Mouse (Mus musculus) liver, embryonic 16.5 days (tissue): Measurements from ENCODE around the gene Tst. TPM values are rescaled to one million over a fixed set of nuclear protein-coding genes. Genes with fewer than 3 reads are reported as not detected.

Experiments used
- ATAC-seq: fragments of 200-750 bp; cut with Nextera tagmentation; 2 replicates; pipeline ENCODE4 v1.8.0; 2017; ENCODE audit warnings: low read depth, mild to moderate bottlenecking, moderate number of reproducible peaks, moderate library complexity
- H3K27ac ChIP-seq: fragments of 300-500 bp; sonication (generic); 2 replicates; pipeline ENCODE4 v1.5.1; 2014; ENCODE audit warnings: mild to moderate bottlenecking, low read length
- H3K27me3 ChIP-seq: fragments of 300-500 bp; sonication (generic); 2 replicates; pipeline ENCODE4 v1.6.1; 2014; ENCODE audit warnings: low read depth, low read length, mixed read lengths; ENCODE audit not compliant: control insufficient read depth, insufficient read depth
- H3K36me3 ChIP-seq: fragments of 300-500 bp; sonication (generic); 2 replicates; pipeline ENCODE4 v1.6.1; 2014; ENCODE audit warnings: mild to moderate bottlenecking; ENCODE audit not compliant: control insufficient read depth, insufficient read depth
- H3K4me1 ChIP-seq: fragments of 300-500 bp; sonication (generic); 2 replicates; pipeline ENCODE4 v1.6.1; 2014; ENCODE audit warnings: low read depth, low read length, mixed read lengths; ENCODE audit not compliant: control insufficient read depth
- H3K4me2 ChIP-seq: fragments of 300-500 bp; sonication (generic); 2 replicates; pipeline ENCODE4 v1.6.1; 2014; ENCODE audit warnings: low read depth, low read length, mixed read lengths
- H3K4me3 ChIP-seq: fragments of 300-500 bp; sonication (generic); 2 replicates; pipeline ENCODE4 v1.5.1; 2014; ENCODE audit warnings: low read depth, mild to moderate bottlenecking, low read length
- H3K9ac ChIP-seq: fragments of 300-500 bp; sonication (generic); 2 replicates; pipeline ENCODE4 v1.6.1; 2014; ENCODE audit warnings: low read depth, low read length
- H3K9me3 ChIP-seq: fragments of 300-500 bp; sonication (generic); replicated peaks from 2 replicates; pipeline ENCODE4 v1.6.1; 2016; ENCODE audit warnings: low read length; ENCODE audit not compliant: control insufficient read depth
- WGBS: fragments of 180-500 bp; shearing (Covaris S2); extraction: QIAGEN DNeasy Blood & Tissue Kit; methylation state at CpG from one replicate; pipeline ENCODE4 v1.1.7; 2014; ENCODE audit not compliant: insufficient replicate concordance; 5-methylcytosine and 5-hydroxymethylcytosine counted together
- polyA plus RNA-seq: library from polyadenylated mRNA; unstranded; fragments of >200 nt; fragmentation: Nextera tagmentation; extraction: Ambion mirVana; gene quantifications from 2 replicates; pipeline ENCODE4 v1.2.1, GENCODE M21; 2015

The Tst gene
- polyA plus RNA-seq, 1 experiment from 2014 or later: 265 TPM

DNA sequence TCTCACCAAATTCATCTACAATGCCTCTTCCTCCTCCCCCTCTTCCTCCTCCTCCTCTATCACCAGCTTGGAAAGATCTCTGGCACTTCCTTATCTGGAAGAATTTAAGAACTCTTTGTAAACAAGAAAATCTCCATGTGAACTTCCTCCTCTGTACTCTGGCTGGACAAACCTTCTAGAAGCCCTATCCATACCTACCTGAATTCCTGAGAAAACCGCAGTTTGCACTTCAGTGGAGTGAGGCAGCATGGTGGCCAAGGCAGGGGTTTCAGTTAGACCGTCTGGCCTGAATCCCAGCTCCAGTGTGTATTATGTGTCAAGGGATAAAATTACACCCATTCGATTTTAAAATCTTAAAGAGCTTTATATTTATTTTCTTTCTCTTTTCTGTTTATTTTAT, 32.9 kb downstream of the Tst start:
- no peak overlapping the region for H3K4me2 ChIP-seq
- no peaks in the 10 kb centered on the region for H3K9me3 ChIP-seq
- H3K4me1 ChIP-seq: peaks cover 2% of the 10 kb centered on the region; the same call in 1 of the 2 replicates
- no peaks in the 10 kb centered on the region for H3K36me3 ChIP-seq
- no peak overlapping the region for H3K9ac ChIP-seq
- H3K4me3 ChIP-seq: no peak overlapping the region
- ATAC-seq: no peak
- H3K27me3 ChIP-seq: peaks cover 4% of the 10 kb centered on the region; the same call in 1 of the 2 replicates
- WGBS: 56% methylated on average over 3 of the region's 3 CpGs
- H3K27ac ChIP-seq: no peak overlapping the region

DNA sequence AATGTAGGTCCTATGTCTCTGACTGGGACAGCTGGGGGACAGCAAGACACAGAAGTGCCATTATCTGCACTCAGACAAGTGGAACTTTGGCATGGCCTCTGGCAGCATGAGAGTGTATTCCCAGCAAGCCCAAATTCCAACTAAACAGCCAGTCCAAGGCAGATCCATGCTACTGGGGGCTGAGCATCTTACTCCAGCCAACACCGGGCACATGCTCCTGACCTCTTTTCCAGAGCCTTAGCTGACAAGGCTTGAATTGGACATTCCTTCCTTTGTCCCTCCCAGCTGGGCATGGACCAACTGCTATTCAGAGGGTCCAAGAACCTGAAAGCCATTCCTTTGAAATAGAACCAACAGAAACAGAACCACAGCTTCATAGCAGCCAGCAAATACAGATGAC, 36.1 kb downstream of the Tst start:
- H3K4me3 ChIP-seq: no peak overlapping the region
- no peak overlapping the region for H3K9ac ChIP-seq
- no peak for ATAC-seq
- H3K27ac ChIP-seq: peak overlapping the region; percentile 55
- H3K9me3 ChIP-seq: no peaks in the 10 kb centered on the region
- WGBS: 76% methylated on average over 1 of the region's 1 CpGs
- H3K36me3 ChIP-seq: no peaks in the 10 kb centered on the region
- H3K4me2 ChIP-seq: no peak overlapping the region
- peaks cover 2% of the 10 kb centered on the region; the same call in 1 of the 2 replicates for H3K4me1 ChIP-seq
- H3K27me3 ChIP-seq: peaks cover 4% of the 10 kb centered on the region; the same call in 1 of the 2 replicates

DNA sequence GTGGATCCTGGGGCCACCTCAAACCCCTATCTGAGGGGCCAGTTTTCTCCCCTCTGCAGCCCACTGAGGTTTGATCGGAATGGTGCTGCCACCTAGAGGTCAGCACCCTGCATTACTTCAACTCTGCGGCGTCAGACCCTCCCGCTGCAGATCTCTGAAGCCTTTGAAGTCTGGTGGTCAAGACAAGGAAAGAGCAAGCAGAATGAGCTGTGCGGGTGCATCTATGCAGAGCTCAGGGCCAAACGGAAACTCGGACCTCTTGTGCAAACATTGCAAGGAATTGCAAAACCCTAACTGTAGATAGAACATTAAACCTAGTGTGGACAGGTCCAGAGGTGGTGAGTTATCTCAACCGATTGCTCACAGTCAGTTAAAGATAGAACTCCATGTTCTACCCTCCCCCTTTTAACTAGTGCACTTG, 36.8 kb downstream of the Tst start:
- Histone ChIP-seq H3K4me3 (no peak overlapping the region), H3K9ac (no peak overlapping the region), H3K4me1 (peaks cover 2% of the 10 kb centered on the region; the same call in 1 of the 2 replicates), H3K27me3 (peaks cover 4% of the 10 kb centered on the region; the same call in 1 of the 2 replicates), H3K27ac (peak overlapping the region; percentile 59), H3K36me3 (no peaks in the 10 kb centered on the region), H3K4me2 (no peak overlapping the region), H3K9me3 (no peaks in the 10 kb centered on the region)
- peak; percentile 93 for ATAC-seq
- WGBS: 3% methylated on average over 8 of the region's 8 CpGs

DNA sequence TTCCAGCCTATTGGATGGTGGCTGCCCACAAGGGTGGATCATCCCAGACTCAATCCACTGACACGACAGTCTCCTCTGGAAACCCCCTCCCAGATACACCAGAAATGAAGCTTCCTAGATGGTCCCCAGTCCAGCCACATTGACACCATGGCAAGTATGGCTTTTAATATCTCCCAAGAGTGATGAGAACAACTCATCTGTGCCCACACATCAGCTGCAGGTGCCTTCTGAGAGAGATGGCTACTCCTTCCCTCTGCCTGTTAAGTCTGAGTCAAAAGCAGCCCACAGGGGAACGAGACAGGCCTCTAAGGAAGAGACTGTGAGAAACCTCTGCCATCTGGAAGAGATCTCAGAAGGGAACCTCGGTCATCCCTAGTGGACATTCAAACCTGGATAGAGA, 37.9 kb downstream of the Tst start:
- ATAC-seq: no peak
- Histone ChIP-seq H3K4me2 (no peak overlapping the region), H3K9me3 (no peaks in the 10 kb centered on the region), H3K4me3 (no peak overlapping the region), H3K27me3 (peaks cover 4% of the 10 kb centered on the region; the same call in 1 of the 2 replicates), H3K9ac (no peak overlapping the region), H3K36me3 (no peaks in the 10 kb centered on the region), H3K27ac (no peak overlapping the region), H3K4me1 (peaks cover 2% of the 10 kb centered on the region; the same call in 1 of the 2 replicates)
- 34% methylated on average over 3 of the region's 3 CpGs for WGBS

DNA sequence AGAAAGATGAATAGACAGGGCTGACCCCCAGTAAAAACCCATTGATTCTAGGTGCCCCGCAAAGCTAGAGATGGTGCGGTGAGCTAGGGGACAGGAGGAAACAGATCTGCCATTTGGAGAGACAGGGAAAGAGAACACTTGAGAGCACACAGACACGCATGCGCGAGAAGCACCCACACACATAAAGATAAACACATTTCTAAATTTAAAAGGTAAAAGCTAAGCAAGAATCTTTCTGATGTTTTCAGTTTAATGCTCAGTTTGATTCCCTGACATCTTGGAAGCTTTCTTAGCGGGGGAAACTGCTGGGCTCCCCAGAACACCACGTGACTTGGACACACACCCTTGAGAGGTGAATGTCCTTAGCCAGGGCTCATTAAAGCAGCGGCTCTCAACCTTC, 38.8 kb downstream of the Tst start:
- Histone ChIP-seq H3K4me3 (no peak overlapping the region), H3K36me3 (no peaks in the 10 kb centered on the region), H3K9ac (no peak overlapping the region), H3K4me1 (peaks cover 2% of the 10 kb centered on the region; the same call in 1 of the 2 replicates), H3K9me3 (no peaks in the 10 kb centered on the region), H3K4me2 (no peak overlapping the region), H3K27ac (no peak overlapping the region), H3K27me3 (peaks cover 4% of the 10 kb centered on the region; the same call in 1 of the 2 replicates)
- 68% methylated on average over 8 of the region's 8 CpGs for WGBS
- no peak for ATAC-seq

DNA sequence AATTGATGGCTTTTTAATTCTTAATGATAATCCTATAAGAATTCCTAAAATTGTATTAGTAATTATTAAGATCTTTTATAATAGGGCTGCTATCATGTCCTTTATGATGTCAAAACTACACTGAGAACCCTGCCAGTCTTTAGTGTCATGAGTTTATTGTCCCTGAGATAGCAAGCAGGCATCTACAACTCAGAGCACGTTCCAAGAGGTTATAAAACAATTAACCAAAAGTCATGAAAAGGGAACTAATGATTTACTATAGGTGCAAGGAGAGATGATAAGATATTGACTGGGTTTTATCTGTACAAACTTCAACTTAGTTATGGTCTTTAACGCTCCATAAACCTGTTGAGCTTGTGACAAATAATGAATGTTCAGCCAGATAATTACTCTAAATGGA, 39.8 kb downstream of the Tst start:
- peaks cover 2% of the 10 kb centered on the region; the same call in 1 of the 2 replicates for H3K4me1 ChIP-seq
- H3K9ac ChIP-seq: no peak overlapping the region
- H3K36me3 ChIP-seq: no peaks in the 10 kb centered on the region
- H3K9me3 ChIP-seq: no peaks in the 10 kb centered on the region
- no peak overlapping the region for H3K4me2 ChIP-seq
- peaks cover 4% of the 10 kb centered on the region; the same call in 1 of the 2 replicates for H3K27me3 ChIP-seq
- no peak overlapping the region for H3K4me3 ChIP-seq
- 35% methylated on average over 2 of the region's 2 CpGs for WGBS
- ATAC-seq: no peak
- no peak overlapping the region for H3K27ac ChIP-seq

DNA sequence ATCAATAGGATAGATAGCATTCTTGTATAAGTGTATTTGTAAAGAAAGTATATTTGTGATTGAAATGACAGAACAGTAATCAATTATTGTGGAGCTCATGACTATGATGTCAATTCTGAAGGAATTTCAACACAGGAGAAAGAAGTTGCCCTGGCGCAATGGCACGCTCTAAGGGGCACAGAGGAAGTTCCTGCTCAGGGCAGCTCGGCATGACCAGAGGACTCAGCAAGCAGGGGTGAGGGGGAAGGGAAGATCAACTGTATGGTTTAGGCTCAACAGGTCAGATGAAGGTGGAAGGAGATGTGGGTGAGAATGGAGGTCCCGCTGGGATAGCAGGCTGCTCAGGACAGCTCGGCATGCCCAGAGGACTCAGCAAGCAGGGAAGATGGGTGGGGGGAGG, 50.2 kb downstream of the Tst start:
- Histone ChIP-seq H3K27me3 (no peaks in the 10 kb centered on the region), H3K4me3 (no peak overlapping the region), H3K27ac (no peak overlapping the region), H3K9ac (no peak overlapping the region), H3K36me3 (no peaks in the 10 kb centered on the region), H3K4me1 (no peaks in the 10 kb centered on the region), H3K4me2 (no peak overlapping the region), H3K9me3 (no peaks in the 10 kb centered on the region)
- WGBS: 61% methylated on average over 5 of the region's 5 CpGs
- ATAC-seq: no peak

DNA sequence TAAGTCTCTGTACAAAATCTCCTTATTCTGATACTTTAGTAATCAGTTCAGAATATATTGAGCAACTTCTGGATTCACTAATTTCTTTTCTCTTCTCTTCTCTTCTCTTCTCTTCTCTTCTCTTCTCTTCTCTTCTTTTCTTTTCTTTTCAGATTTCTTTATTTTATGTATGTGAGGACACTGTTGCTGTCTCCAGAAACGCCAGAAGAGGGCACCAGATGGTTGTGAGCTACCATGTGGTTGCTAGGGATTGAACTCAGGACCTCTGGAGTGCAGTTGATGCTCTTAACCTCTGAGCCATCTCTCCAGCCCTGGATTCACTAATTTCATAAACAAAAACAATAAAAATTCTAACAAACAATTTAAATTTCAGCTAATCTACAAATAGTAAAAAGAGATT, 50.7 kb downstream of the Tst start:
- no peak overlapping the region for H3K4me3 ChIP-seq
- H3K36me3 ChIP-seq: no peaks in the 10 kb centered on the region

DNA sequence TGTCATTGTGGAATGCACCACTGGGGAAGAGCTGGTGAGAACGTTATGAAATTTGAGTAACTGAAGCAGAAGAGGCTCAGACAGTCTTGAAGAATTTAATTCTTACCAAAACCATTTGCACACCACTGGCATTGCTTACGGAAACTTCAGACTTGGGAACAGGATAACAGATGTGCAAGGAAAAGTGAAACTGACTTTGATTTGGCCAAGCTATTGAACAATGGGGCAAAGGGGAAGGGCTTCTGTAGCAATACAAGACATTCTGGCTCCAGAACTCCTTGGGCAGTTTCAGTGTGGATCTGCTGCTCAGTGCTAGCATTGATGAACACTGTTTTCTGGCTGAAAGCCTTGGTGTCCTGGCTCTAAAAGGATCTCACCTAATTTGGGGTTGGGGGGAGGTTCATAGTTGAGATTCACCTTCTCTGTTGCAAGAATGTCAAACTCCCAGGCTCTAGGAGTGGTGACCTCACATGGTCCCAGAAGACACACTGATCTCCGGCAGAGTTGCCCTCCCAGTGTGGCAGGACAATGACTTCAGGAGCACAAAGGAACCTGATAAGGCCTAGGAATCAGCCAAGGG, 54.0 kb downstream of the Tst start:
- Histone ChIP-seq H3K27ac (no peak overlapping the region), H3K9ac (no peak overlapping the region), H3K4me1 (no peaks in the 10 kb centered on the region), H3K27me3 (no peaks in the 10 kb centered on the region), H3K4me2 (no peak overlapping the region), H3K36me3 (no peaks in the 10 kb centered on the region), H3K4me3 (no peak overlapping the region), H3K9me3 (no peaks in the 10 kb centered on the region)
- WGBS: 40% methylated on average over 3 of the region's 3 CpGs
- ATAC-seq: no peak

More for the DNA sequence above, 50.7 kb downstream of the Tst start:
- Histone ChIP-seq H3K4me2 (no peak overlapping the region), H3K4me1 (no peaks in the 10 kb centered on the region), H3K27me3 (no peaks in the 10 kb centered on the region), H3K27ac (no peak overlapping the region), H3K9me3 (no peaks in the 10 kb centered on the region), H3K9ac (no peak overlapping the region)
- WGBS: 0% methylated on average over 1 of the region's 1 CpGs
- no peak for ATAC-seq
